Mouse (Mus musculus) lung, embryonic 15.5 days (tissue): ENCODE measurements around the gene Wapl. TPM values are rescaled to one million over a fixed set of nuclear protein-coding genes. Genes with fewer than 3 reads are reported as not detected.

Experiments used
- ATAC-seq: fragments of 200-750 bp; cut with Nextera tagmentation; 2 replicates; pipeline ENCODE4 v1.8.0; 2017; ENCODE audit warnings: moderate number of reproducible peaks, borderline replicate concordance; ENCODE audit not compliant: low FRiP score, low TSS enrichment; ENCODE audit errors: extremely low read depth
- H3K27ac ChIP-seq: fragments of 300-500 bp; sonication (generic); 2 replicates; pipeline ENCODE4 v1.5.1; 2015; ENCODE audit warnings: moderate library complexity, mild to moderate bottlenecking, inconsistent platforms
- H3K27me3 ChIP-seq: fragments of 300-500 bp; sonication (generic); 2 replicates; pipeline ENCODE4 v1.6.1; 2015; ENCODE audit warnings: inconsistent platforms
- H3K36me3 ChIP-seq: fragments of 300-500 bp; sonication (generic); 2 replicates; pipeline ENCODE4 v1.6.1; 2015; ENCODE audit warnings: inconsistent platforms
- H3K4me1 ChIP-seq: fragments of 300-500 bp; sonication (generic); 2 replicates; pipeline ENCODE4 v1.6.1; 2015; ENCODE audit warnings: inconsistent platforms
- H3K4me2 ChIP-seq: fragments of 300-500 bp; sonication (generic); 2 replicates; pipeline ENCODE4 v1.6.1; 2015; ENCODE audit warnings: inconsistent platforms, mild to moderate bottlenecking, moderate library complexity
- H3K4me3 ChIP-seq: fragments of 300-500 bp; sonication (generic); 2 replicates; pipeline ENCODE4 v1.5.1; 2015; ENCODE audit warnings: mild to moderate bottlenecking, inconsistent platforms
- H3K9ac ChIP-seq: fragments of 300-500 bp; sonication (generic); 2 replicates; pipeline ENCODE4 v1.6.1; 2015; ENCODE audit warnings: inconsistent platforms
- H3K9me3 ChIP-seq: fragments of 300-500 bp; sonication (generic); 2 replicates; pipeline ENCODE4 v1.6.1; 2016; ENCODE audit warnings: inconsistent platforms
- WGBS: fragments of 180-500 bp; shearing (Covaris S2); methylation state at CpG from one replicate; pipeline ENCODE4 v1.1.7; 2015; 5-methylcytosine and 5-hydroxymethylcytosine counted together
- polyA plus RNA-seq: library from polyadenylated mRNA; unstranded; fragments of >200 nt; fragmentation: Nextera tagmentation; extraction: Ambion mirVana; gene quantifications from 2 replicates; pipeline ENCODE4 v1.2.1, GENCODE M21; 2015

Wapl gene
- 24.8 and 25.7 TPM in 2 replicates for polyA plus RNA-seq

DNA sequence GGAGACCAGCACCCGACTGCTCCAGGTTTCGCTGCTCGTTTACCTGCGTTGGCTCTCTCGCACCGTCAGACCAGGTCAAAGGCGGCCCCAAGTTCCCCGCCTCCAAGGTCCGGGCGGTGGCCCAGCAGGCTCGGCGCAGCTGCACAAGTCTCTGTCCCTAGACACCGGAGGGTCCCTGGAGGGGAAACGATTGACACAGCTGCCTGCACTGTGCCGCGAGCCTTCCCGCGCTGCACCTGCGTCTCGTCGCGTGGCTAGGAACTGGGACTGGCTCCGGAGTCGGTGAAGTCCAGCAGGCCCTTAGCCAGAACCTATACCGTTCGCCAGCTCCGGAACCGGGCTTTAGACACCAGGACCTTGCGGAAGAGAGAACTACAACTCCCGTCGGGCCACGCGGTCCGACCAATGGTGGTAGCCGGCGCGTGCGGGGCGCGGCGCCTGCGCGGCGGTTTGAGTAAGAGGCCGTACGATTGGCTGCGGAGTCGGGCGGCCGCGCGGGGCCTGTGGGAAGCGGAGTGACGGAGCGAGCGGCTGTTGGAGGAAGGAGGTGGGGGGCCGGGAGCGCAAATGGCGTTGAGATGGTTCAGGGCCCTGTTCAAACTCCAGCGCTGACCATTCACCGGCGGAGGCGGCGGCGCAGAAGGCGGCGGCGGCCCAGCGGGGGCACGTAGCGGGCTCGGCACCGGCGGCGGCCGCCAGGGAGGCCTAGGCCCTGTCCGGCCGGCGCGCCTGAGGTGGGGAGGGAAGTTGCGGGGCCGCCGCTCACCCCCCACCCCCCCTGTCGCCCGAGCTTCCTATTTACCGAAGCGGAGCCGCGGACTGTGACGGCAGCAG, at the start of gene Wapl:
TSS of gene Wapl (plus strand) at position 534 of the 834 bp plus-strand sequence.
- Histone ChIP-seq H3K4me3 (peak within 1 kb of the TSS; percentile 97), H3K27me3 (no peaks in the 10 kb centered on the region)
- under 1% methylated on average over 71 of the region's 90 CpGs for WGBS

DNA sequence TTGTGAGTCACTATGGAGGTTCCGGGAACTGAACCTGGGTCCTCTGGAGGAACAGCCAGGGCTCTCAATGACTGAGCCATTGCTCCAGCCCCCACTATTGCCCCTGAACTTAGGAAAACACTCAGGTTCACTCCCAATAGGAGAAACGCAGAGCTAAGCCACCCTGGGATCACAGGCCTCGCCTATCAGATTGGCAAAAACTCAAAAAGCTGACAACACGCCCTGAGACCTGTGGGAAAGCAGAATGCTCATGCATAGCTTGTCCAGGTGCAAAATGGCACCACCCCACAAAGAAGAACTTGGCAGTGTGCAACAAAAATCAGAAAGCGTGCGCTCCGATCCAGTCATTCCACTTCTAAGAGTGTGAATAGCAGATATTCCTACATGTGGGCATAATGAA, 46.9 kb upstream of the Wapl start:
- no peaks in the 10 kb centered on the region for H3K36me3 ChIP-seq
- no peak overlapping the region for H3K4me2 ChIP-seq
- no peaks in the 10 kb centered on the region for H3K9me3 ChIP-seq
- ATAC-seq, result no peak
- 75% methylated on average over 7 of the region's 7 CpGs for WGBS
- H3K4me1 ChIP-seq, result no peaks in the 10 kb centered on the region
- H3K27ac ChIP-seq, result no peak overlapping the region
- H3K4me3 ChIP-seq, result no peak overlapping the region
- no peak overlapping the region for H3K9ac ChIP-seq
- no peaks in the 10 kb centered on the region for H3K27me3 ChIP-seq

More for the DNA sequence above, at the start of gene Wapl:
- H3K9me3 ChIP-seq, result no peaks in the 10 kb centered on the region
- peak; percentile 99 for ATAC-seq
- peak within 1 kb of the TSS; percentile 95 for H3K27ac ChIP-seq
- H3K4me2 ChIP-seq, result peak within 1 kb of the TSS; percentile 75
- peaks cover 15% of the 10 kb centered on the region for H3K4me1 ChIP-seq
- peak within 1 kb of the TSS; percentile 98 for H3K9ac ChIP-seq
- H3K36me3 ChIP-seq, result peaks cover 8% of the 10 kb centered on the region

DNA sequence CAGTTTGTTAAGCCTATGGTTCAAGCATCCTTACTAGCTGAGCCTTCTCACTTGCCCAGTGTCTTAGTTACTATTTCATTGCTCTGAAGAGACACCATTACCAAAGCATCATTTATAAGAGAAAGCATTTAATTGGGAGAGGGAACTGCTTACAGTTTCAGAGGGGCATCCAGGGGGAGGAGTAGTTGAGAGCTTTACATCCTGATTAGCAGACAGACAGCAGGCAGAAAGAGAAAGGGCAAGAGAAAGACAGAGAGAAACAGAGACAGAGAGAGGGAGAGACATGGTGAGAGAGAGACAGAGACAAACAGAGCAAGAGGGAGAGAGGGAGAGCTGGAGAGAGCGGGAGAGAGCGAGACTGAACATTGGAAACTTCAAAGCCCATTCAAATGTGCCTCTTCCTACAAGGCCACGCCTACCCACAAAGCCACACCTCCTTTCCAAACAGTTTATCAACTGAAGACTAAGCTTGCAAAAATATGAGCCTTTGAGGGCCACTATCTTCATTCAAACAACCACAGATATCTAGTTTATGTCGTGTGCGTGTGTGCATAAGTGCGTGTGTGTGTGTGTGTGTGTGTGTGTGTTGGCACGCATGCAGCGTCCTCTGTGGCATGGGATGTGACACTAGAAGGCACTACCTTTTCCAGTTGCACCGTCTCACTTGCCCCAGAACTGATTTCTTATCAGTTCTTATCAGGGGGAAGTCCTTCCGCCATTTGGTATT, 40.8 kb upstream of the Wapl start:
- Histone ChIP-seq H3K36me3 (no peaks in the 10 kb centered on the region), H3K9me3 (no peaks in the 10 kb centered on the region), H3K9ac (no peak overlapping the region), H3K4me3 (no peak overlapping the region), H3K27ac (no peak overlapping the region), H3K4me2 (no peak overlapping the region), H3K4me1 (no peaks in the 10 kb centered on the region), H3K27me3 (no peaks in the 10 kb centered on the region)
- WGBS, result 60% methylated on average over 10 of the region's 10 CpGs
- ATAC-seq, result no peak

DNA sequence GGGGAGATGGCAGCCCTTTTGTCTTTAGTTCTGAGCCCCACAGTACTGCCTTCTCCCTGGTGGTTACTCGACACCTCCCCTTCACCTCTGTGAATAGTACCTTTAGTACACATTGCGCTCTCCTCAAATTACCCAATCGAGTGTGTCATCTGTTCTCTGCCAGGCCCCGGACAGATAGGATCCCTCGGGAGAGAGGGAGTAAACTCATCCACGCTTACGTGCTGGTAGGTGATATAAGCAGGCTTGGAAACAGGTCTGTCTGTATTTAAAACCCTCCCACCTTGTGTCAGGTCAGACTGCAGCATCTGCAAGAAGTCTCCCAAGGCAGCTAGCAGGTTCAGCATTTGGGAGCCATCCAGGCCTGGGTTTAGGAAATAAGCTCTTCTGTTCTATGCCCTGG, 38.5 kb upstream of the Wapl start:
- H3K27ac ChIP-seq, result no peak overlapping the region
- no peaks in the 10 kb centered on the region for H3K4me1 ChIP-seq
- no peaks in the 10 kb centered on the region for H3K36me3 ChIP-seq
- ATAC-seq, result no peak
- no peaks in the 10 kb centered on the region for H3K27me3 ChIP-seq
- no peak overlapping the region for H3K9ac ChIP-seq
- WGBS, result 24% methylated on average over 7 of the region's 7 CpGs
- no peak overlapping the region for H3K4me3 ChIP-seq
- no peak overlapping the region for H3K4me2 ChIP-seq
- no peaks in the 10 kb centered on the region for H3K9me3 ChIP-seq

DNA sequence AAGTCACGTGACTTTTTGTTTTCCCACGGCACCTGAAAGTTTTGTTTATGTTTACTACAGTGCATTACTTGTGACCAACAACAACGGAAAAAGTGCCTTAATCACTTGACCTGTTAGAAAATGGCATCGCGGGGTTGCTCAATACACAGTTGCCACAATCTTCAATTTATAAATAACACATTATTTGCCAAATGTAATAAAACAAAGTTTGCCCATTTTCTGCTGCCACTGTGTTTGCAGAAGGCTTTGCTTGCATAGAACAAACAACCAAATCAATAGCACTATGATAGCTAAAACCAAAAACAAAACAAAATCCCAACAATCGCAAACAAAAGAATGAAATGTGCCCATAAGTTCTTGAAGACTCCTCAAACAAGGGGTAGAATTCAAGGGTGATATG, 38.0 kb upstream of the Wapl start:
- Histone ChIP-seq H3K27me3 (no peaks in the 10 kb centered on the region), H3K4me1 (no peaks in the 10 kb centered on the region), H3K9me3 (no peaks in the 10 kb centered on the region), H3K36me3 (no peaks in the 10 kb centered on the region), H3K4me3 (no peak overlapping the region), H3K9ac (no peak overlapping the region), H3K4me2 (no peak overlapping the region), H3K27ac (no peak overlapping the region)
- no peak for ATAC-seq
- 75% methylated on average over 6 of the region's 6 CpGs for WGBS

DNA sequence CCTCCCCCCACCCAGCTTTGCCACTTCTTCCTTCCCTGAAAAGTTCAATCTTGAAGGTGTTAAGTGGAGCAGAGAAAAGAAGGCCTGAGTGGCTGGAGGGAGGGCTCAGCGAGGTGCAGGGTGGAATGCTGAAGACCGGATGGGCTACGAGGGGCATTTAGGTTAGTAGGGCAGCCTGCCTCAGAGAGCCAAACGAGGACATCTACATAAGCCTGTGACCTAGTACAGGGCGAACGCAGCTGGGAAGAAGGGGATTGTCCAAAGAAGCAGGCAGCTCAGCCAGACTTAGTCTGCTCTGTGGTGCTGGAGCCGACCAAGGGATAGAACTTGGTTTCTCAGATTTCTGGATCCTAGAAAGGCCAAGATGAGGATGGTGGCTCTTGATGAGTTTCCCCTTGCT, 29.6 kb upstream of the Wapl start:
- WGBS, result 68% methylated on average over 7 of the region's 7 CpGs
- H3K4me2 ChIP-seq, result no peak overlapping the region

DNA sequence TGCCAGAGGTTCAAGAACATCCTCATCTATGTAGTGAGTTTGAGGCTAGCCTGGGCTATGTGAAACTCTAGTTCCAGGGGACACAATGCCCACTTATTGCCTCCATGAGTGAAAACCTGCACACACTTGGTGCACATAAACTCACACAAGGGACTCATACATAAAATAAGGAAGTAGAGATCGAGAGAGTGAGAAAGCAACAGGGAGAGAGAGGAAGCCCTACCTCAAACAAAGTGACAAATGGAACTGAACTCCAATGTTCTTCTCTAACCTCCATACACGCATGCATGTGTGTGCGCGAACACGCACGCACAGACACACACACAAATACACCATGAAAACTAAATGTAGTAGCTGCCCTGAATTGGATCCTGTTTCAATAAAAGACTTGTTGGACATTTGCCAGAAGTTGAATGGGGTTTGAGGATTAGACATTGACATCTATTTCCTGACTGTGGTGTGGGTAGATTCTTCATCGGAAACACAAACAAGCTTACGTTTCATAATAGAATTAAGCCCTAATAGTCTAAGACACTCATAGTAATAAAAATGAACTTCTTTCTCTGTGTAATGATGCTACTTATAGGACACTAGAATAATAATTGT, 25.8 kb upstream of the Wapl start:
- no peaks in the 10 kb centered on the region for H3K36me3 ChIP-seq
- H3K27me3 ChIP-seq, result no peaks in the 10 kb centered on the region
- no peak overlapping the region for H3K4me2 ChIP-seq
- no peaks in the 10 kb centered on the region for H3K4me1 ChIP-seq
- no peaks in the 10 kb centered on the region for H3K9me3 ChIP-seq
- H3K9ac ChIP-seq, result no peak overlapping the region
- no peak for ATAC-seq
- H3K27ac ChIP-seq, result no peak overlapping the region
- H3K4me3 ChIP-seq, result no peak overlapping the region
- 75% methylated on average over 8 of the region's 8 CpGs for WGBS

More for the DNA sequence above, 29.6 kb upstream of the Wapl start:
- H3K9me3 ChIP-seq, result no peaks in the 10 kb centered on the region
- ATAC-seq, result no peak
- no peaks in the 10 kb centered on the region for H3K27me3 ChIP-seq
- no peak overlapping the region for H3K9ac ChIP-seq
- H3K4me1 ChIP-seq, result no peaks in the 10 kb centered on the region
- H3K4me3 ChIP-seq, result no peak overlapping the region
- no peak overlapping the region for H3K27ac ChIP-seq
- no peaks in the 10 kb centered on the region for H3K36me3 ChIP-seq

DNA sequence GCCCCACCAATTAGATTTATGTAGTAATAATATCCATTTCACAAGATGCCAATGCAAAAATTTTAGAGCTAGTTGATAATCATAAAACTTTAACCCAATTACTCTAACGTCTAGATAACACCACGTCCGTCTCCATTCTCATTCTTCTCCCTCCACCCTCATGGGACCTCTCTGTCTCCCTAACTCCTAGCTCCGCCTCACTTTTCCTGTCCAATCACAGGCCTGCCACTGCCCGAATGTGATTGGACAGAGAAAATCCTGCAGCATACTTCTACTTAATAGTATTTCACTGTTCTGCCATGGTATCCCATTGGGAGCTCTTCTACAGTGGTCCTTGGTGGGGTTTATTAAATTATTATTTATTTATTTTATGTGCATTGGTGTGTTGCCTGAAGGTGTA, 16.6 kb upstream of the Wapl start:
- 89% methylated on average over 5 of the region's 5 CpGs for WGBS
- Histone ChIP-seq H3K9me3 (no peaks in the 10 kb centered on the region), H3K4me2 (no peak overlapping the region), H3K4me3 (no peak overlapping the region), H3K27ac (no peak overlapping the region), H3K36me3 (no peaks in the 10 kb centered on the region), H3K4me1 (peaks cover 10% of the 10 kb centered on the region; the same call in 1 of the 2 replicates), H3K27me3 (peaks cover 17% of the 10 kb centered on the region), H3K9ac (no peak overlapping the region)
- ATAC-seq, result no peak

DNA sequence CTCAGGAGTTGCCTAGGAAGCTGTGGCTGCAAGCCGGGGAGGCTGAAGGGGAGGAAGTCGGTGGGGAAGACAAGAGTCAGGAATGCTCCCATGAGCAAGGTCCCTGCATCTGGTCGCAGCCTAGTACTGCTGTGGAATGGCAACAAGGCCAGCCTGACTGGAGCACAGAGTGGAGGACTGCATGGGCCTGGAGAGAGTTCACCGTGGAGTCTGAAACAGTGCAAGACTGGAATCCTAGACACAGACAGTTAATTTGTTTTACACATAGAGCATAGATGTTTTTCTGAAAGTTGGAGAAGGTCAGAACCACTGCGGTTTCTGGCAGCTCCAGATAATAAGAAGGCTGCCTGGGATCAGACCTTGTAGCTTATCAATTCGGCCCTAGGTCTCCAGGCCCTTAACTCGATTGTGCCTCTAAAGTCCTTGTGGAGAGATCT, 13.4 kb upstream of the Wapl start:
- peaks cover 16% of the 10 kb centered on the region; the same call in 1 of the 2 replicates for H3K4me1 ChIP-seq
- H3K9me3 ChIP-seq, result no peaks in the 10 kb centered on the region
- H3K9ac ChIP-seq, result no peak overlapping the region
- no peak overlapping the region for H3K4me2 ChIP-seq
- peaks cover 17% of the 10 kb centered on the region for H3K27me3 ChIP-seq
- no peak for ATAC-seq
- no peak overlapping the region for H3K4me3 ChIP-seq
- WGBS, result 34% methylated on average over 7 of the region's 7 CpGs
- no peak overlapping the region for H3K27ac ChIP-seq
- H3K36me3 ChIP-seq, result no peaks in the 10 kb centered on the region

DNA sequence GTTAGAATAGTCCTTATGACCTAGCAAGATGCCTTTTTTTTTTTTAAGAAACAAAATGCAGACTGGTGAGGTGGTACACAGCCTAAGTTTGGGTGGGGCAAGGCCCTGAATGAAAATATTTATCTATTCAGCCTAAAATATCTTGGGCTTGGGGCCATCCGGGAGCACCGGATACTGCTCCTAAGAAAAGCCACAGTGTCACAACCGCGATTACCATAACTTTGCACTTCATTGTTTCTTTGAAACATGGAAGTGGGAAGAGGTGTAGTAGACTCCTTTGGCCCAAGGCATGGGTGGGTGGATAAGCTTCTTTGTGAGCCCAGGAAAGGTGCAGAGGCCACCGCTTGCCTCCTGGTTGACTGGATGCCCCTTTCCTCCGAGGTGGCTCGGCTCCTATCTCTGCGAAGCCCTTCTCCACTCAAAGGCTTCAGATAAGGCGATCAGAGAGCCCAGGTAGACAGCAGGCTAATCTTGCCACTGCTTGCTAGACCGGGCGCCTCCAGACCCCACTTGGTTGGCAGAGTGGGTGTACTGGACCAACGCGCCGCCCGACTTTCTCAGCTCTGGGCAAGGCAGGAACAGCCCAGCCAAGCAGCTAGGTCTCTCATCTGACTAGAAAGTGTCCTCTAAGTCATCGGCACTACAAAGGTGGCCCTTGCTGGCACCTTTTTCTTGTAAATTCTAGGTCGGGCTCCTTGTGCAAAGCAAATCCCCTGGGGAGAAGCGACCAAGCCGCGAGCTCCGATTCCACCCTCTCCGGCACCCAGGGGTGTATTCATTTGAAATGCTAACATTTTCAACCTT, 12.7 kb upstream of the Wapl start:
- peak overlapping the region; percentile 45 for H3K4me3 ChIP-seq

More for the DNA sequence above, 12.7 kb upstream of the Wapl start:
- no peak overlapping the region for H3K9ac ChIP-seq
- WGBS, result 14% methylated on average over 22 of the region's 22 CpGs
- H3K27ac ChIP-seq, result no peak overlapping the region
- 0 out of 2 replicates have a peak, but pooled peaks have one; percentile 6 for ATAC-seq
- no peaks in the 10 kb centered on the region for H3K9me3 ChIP-seq
- H3K36me3 ChIP-seq, result no peaks in the 10 kb centered on the region
- peaks cover 16% of the 10 kb centered on the region; the same call in 1 of the 2 replicates for H3K4me1 ChIP-seq
- peak overlapping the region; percentile 81 for H3K4me2 ChIP-seq
- H3K27me3 ChIP-seq, result peaks cover 17% of the 10 kb centered on the region
